Mouse (Mus musculus) thymus, postnatal 0 days (tissue): Measurements from ENCODE around the gene Ssmem1. TPM values are rescaled to one million over a fixed set of nuclear protein-coding genes. Genes with fewer than 3 reads are reported as not detected.
A peak's percentile ranks its signal among the peaks of the same experiment; 100 is the strongest.

ENCODE experiments used
- DNase-seq: peaks from one replicate; pipeline ENCODE4 v3.0.0-alpha.2; 2015; ENCODE audit warnings: low spot score
- polyA plus RNA-seq: library from polyadenylated mRNA; unstranded; fragments of >200 nt; fragmentation: Nextera tagmentation; extraction: Ambion mirVana; gene quantifications from 2 replicates; pipeline ENCODE4 v1.2.1, GENCODE M21; 2015

Ssmem1 gene
- polyA plus RNA-seq = 0.12 and 0.13 TPM in 2 replicates

GRCm38 (mm10) chr6:30509265-30510239, at the start of gene Ssmem1, which contains the start of gene Tmem209:
Gene Ssmem1, plus strand, starts transcription at chr6:30509849.
Gene Tmem209, minus strand, starts transcription at chr6:30509783.
- peak; percentile 98 for DNase-seq

DNA sequence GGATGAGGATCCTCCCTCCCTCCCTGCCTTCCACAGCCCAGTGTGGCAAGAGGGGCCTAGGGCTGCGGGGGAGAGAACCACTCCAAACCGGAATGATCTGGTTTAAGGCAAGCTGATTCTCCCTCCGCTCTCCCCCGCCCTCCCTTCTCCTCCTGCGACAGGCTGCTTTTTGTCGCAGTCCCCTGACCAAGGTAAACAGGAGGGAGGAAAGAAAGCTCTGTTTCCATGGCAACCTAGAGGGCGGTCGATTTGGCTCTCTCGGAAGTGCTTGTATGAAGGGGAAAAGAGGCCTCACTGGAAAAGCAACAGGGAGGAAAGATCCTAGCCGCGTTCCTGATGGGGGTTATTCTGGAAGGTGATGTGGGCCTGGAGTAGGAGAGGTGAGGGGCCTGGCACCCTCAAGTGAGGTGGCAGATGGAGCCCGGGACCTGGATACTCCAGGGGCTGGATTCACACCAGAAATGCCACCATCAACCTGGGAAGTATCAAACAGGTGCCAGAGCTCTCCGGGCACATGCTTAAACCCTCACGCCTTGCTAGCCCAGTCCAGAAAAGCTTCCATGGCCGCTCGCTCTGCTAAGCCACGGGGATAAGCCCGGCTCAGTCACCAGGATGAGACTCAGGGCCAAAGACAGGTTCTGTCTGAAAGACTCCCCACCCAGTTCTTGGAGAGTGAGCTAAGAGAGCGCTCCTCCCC, 48.8 kb upstream of the Ssmem1 start:
- peak; percentile 37 for DNase-seq

DNA sequence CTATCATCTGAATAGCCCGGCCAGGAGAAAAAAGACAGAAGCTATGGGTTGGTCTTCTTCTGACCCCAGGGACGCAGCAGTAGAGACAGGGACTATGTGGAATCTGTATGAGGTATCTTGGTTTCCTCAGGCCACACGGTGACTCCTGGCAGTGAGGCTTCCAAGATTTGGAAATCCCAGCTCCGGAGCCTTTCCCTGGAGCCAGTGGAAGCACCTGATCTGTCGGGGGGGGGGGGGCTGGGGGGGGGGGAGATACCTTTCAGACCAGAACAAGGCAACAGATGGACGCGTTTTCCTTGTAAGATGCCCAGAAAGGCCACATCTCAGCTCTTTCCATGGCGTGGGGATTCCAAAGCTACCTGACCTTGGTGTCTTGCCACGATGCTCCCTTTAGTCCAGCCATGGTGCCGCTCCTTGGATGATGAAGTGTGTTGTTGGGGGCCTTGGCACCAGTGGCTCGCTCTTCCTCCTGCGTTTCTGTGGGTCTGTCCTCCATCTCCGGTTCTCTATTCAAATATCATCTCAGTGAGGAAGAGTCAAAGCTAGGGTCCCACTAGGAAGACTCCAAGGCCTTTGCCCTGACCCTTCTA, 47.8 kb upstream of the Ssmem1 start:
- no peak for DNase-seq

- DNase-seq = no peak
These were observed 46.8 kb upstream of the Ssmem1 start for GRCm38 (mm10) chr6:30462822-30463221.

DNA sequence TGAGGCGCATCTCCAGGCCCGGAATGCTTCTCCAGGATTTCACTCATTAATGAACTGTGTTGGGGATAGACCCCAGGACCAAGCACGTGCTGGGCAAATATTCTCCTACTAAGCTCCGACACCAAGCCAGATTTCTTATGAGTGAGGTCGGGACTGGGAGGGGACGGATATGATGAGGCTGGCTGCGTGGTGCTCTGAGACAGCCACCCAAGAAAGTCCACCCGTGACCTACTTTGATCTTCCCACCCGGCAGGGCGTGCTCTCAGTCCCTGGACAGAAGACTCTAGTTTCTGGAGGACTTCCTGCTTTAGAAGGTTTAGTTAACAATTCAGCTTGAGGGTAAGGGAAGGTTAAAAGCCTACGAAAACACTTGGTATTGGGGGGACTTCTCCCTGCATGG, 44.1 kb upstream of the Ssmem1 start:
- DNase-seq = no peak

DNA sequence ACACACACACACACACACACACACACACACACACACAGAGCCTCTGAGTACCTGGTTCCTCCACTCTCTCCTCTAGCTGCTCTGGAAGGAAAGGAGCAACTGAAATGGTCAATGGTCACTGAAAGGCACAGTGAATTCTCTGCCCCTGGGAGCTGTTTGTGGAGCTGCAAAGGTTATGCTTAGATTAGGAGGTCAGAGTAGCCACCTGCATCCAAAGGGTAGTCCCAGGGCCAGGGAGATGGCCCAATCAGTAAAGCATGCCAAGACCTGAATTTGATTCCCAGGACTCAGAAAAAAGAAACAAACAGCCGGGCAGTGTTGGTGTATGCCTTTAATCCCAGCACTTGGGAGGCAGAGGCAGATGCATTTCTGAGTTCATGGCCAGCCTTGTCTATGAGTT, 41.6 kb upstream of the Ssmem1 start:
- no peak for DNase-seq

GRCm38 (mm10) chr6:30468684-30469083, 41.0 kb upstream of the Ssmem1 start:
- peak; percentile 24 for DNase-seq

- no peak for DNase-seq
These were observed 40.3 kb upstream of the Ssmem1 start for GRCm38 (mm10) chr6:30469370-30469769.

GRCm38 (mm10) chr6:30471706-30472105, 37.9 kb upstream of the Ssmem1 start:
- DNase-seq = no peak

DNA sequence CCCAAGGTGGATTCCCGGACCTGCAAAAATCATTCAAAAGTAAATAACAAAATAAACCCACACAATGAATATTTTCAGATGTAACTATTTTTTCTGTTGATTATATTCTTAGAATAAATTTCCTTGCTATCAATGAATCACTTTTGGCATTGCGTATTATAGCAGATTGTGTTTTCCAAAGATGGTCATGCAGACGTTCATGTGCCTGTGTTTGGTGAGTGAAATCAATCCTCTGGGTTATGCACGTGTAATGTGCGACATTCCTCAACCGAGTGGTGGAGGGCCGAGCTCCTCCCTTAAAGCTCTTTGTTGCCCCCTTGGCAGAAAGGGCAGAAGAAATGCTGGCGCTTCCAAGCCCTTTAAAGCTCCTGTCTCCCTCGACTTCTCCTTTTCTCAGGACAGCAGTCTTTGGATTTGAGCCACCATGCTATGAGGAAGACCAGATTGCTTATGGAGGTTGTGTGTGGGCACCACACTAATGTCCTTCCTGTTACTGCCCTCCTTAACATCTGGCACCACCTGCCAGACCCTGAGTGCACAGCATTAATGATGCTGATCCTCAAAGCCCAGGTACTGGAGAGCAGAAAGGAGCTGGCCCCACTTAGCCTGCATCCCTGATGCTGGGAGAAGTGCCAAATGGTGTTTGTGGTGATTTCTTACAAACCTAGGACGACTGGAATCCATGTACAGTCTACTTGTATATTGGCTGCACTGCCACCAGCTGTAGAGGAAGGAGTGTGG, 33.5 kb upstream of the Ssmem1 start:
- DNase-seq = no peak

GRCm38 (mm10) chr6:30477210-30477714, 32.4 kb upstream of the Ssmem1 start:
- DNase-seq = no peak

- DNase-seq = no peak
These were observed 31.9 kb upstream of the Ssmem1 start for GRCm38 (mm10) chr6:30477784-30478183.

DNA sequence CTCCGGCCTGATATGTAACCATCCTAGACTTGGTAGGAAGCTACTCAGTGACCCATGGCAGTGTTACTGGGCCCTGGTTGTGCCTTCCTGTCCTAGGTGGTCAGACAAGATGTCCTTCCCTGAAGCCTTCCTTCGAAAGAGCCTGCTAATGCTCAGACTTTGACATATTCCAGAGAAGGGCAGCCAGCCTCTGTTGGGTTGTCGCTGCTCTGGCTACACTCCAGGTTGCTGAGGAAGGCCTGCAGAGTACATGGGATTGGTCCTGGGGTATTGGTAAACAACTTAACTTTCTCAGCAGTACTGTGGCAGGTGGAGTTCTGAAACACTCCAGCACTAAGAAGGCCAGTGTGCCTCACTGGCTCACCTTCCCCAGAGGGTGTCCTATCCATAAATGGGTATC, 30.2 kb upstream of the Ssmem1 start:
- DNase-seq = no peak

DNA sequence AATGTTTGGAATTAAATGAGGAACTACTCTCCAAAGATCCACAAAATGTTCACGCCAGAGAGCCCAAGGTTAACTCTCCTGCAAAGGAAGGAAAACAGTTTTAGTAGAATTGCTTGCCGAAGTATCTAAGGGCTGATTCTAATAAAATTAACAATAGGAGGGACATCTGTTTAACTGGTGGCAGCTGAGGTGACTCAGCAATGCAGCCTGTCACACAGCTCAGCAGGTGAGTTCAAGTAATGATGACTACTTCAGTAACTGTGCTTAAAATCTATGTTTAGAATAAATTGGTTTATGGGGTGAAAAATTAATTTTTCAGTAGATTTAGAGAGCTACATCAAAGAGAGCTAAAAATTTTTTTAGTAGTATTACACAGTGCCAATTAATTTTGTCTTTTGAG, 26.7 kb upstream of the Ssmem1 start:
- DNase-seq = no peak

GRCm38 (mm10) chr6:30486504-30486903, 23.1 kb upstream of the Ssmem1 start:
- DNase-seq = no peak

DNA sequence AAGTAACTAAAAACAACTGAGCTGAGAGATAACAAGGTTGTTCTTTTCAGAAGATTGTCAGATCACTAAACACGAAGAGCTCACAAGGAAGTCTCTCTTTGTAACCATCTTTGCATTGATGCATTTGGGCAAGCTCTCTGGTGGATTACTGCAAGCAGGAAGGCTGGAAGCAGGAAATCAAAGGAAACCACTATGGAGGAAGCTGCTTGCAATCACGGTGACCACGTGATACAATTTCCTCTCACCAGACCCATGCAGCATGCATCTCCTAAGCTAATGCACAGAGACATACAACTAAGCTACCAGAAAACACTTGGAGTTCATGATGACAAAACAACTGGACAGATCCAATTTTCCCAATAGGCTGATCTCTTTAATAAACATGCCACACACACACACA, 10.6 kb upstream of the Ssmem1 start:
- DNase-seq = no peak

- DNase-seq = no peak
These were observed 825 bp upstream of the Ssmem1 start for GRCm38 (mm10) chr6:30508824-30509223.

- no peak for DNase-seq
These were observed 642 bp downstream of the Ssmem1 start for GRCm38 (mm10) chr6:30510291-30510690.

DNA sequence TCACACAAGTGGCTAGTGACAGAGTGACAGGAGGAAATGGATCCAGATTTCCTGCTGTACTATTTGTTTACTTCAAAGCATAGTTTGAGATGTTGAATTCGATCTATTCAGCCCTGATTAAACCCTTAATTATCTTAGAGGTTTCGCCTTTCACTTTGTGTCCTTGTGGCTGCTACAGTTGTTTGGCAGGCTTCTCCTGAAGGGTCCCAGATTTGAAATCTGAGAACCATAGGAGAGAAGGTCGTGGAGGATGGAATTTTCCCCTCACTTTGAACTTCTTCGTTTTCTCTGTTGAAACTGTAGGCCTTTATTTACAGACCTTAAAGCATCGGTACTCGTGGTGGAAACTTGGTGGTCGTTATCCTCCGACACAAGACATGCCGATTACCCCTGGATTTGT, 4.6 kb downstream of the Ssmem1 start:
- no peak for DNase-seq

DNA sequence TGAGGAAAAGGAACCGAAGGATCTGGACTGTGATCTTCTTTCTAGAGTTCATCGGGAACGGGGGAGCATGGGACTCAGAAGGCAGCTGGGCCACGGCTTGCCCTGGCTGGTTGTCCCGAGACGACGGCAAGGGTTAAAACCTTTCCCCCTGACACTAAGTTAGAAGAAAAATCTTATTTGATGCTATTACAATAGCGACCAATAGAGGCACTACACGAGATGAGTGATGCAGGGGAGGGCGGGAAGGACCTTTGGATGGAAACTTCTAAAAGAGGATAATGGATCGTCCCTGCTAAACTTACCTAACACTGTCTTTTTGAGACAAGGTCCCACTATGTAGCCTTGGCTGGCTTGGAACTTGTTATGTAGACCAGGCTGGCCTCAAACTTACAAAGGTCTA, 10.8 kb downstream of the Ssmem1 start:
- no peak for DNase-seq
